Mouse (Mus musculus) spleen, postnatal 36 days (tissue): Measurements from ENCODE around the gene Gzmf.
"Not testable (repeated sequence)": the region's sequence is repeated elsewhere in the genome, so short reads cannot be mapped to it uniquely, and the experiment has no call there.

Experiments
- DNase-seq, 2 experiments: peaks; one replicate each; pipeline ENCODE4 v3.0.0; 2022; ENCODE audit warnings: low spot score in 2 of 2, mixed read lengths in 1 of 2

Gzmf gene

GRCm38 (mm10) chr14:56211317-56211716 is at the start of gene Gzmf:
Gzmf (minus strand) TSS chr14:56211417.
- DNase-seq = no peak

- DNase-seq = no peak
Observed at GRCm38 (mm10) chr14:56240409-56240808, 29.2 kb upstream of the Gzmf start.

- DNase-seq = no peak
Observed at GRCm38 (mm10) chr14:56234556-56234955, 23.3 kb upstream of the Gzmf start, which contains the start of gene Gzmc. Gzmc (minus strand) TSS chr14:56234656.

- DNase-seq = no peak
Observed at GRCm38 (mm10) chr14:56205613-56206012, 5.6 kb downstream of the Gzmf start.

- DNase-seq = not testable (repeated sequence)
Observed at GRCm38 (mm10) chr14:56205021-56205420, 6.2 kb downstream of the Gzmf start.

- peak; percentile 17 to 31 for DNase-seq
Observed at GRCm38 (mm10) chr14:56203975-56204374, 7.2 kb downstream of the Gzmf start.

- no peak for DNase-seq
Observed at GRCm38 (mm10) chr14:56186946-56187345, 24.3 kb downstream of the Gzmf start.

GRCm38 (mm10) chr14:56186521-56186920 is 24.7 kb downstream of the Gzmf start:
- DNase-seq = no peak

GRCm38 (mm10) chr14:56177651-56178050 is 33.6 kb downstream of the Gzmf start:
- DNase-seq = peak in 1 of 2 experiments; percentile 3

GRCm38 (mm10) chr14:56174499-56174898 is 36.7 kb downstream of the Gzmf start, which contains the start of gene Gzmn:
Gzmn (minus strand) TSS chr14:56174599.
- DNase-seq = no peak

- no peak for DNase-seq
Observed at GRCm38 (mm10) chr14:56173396-56173795, 37.8 kb downstream of the Gzmf start.

- no peak for DNase-seq
Observed at GRCm38 (mm10) chr14:56172744-56173143, 38.5 kb downstream of the Gzmf start.

- no peak for DNase-seq
Observed at GRCm38 (mm10) chr14:56168009-56168408, 43.2 kb downstream of the Gzmf start.

GRCm38 (mm10) chr14:56162109-56162508 is 49.1 kb downstream of the Gzmf start:
- no peak for DNase-seq

GRCm38 (mm10) chr14:56159479-56159878 is 51.7 kb downstream of the Gzmf start, which contains the start of gene Gzmg:
Gzmg (minus strand) TSS chr14:56159579.
- DNase-seq = not testable (repeated sequence)

GRCm38 (mm10) chr14:56155340-56155739 is 55.9 kb downstream of the Gzmf start:
- DNase-seq = no peak
